Mouse (Mus musculus) bone marrow macrophage, adult 2 months (primary cell): ENCODE measurements around the gene Gpsm3.

Experiments used
- CTCF ChIP-seq: IDR thresholded peaks from 2 replicates; pipeline ENCODE4 v1.5.1; 2012; ENCODE audit warnings: low read depth, mild to moderate bottlenecking, low read length, moderate library complexity
- POLR2A ChIP-seq: IDR thresholded peaks from 2 replicates; pipeline ENCODE4 v1.6.1; 2012; ENCODE audit warnings: mild to moderate bottlenecking, low read depth, low read length, borderline replicate concordance

- no peak for TF ChIP-seq CTCF
- TF ChIP-seq POLR2A: no peak
Observed at GRCm38 (mm10) chr17:34587814-34588213, 1.8 kb upstream of the Gpsm3 start.
